Mouse (Mus musculus): ENCODE measurements around the gene Nipsnap1.

Nipsnap1 gene

DNA sequence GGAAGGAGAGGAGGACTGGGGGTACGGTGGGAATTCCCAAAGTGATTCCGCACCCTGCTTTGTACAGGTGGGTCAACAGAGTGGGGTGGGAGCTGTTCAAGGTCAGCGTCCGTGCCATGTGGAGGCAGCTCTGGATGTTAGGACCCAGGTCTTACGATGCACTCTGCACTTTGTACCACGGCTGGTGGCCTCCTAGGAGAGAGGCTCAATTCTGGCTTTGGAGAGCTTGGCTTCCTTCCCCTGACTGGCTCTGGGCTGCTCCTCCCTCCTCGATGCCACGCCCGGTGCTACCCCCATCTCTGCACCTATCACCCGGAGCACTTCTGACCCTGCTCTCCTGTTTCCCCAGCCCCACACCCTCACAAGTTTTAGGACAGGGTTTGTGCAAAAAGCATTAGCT lies 800 bp downstream of the Nipsnap1 start:
- peak; percentile 46 for DNase-seq

- DNase-seq, result no peak
Observed at GRCm38 (mm10) chr11:4881087-4881486, 7.3 kb downstream of the Nipsnap1 start.

DNA sequence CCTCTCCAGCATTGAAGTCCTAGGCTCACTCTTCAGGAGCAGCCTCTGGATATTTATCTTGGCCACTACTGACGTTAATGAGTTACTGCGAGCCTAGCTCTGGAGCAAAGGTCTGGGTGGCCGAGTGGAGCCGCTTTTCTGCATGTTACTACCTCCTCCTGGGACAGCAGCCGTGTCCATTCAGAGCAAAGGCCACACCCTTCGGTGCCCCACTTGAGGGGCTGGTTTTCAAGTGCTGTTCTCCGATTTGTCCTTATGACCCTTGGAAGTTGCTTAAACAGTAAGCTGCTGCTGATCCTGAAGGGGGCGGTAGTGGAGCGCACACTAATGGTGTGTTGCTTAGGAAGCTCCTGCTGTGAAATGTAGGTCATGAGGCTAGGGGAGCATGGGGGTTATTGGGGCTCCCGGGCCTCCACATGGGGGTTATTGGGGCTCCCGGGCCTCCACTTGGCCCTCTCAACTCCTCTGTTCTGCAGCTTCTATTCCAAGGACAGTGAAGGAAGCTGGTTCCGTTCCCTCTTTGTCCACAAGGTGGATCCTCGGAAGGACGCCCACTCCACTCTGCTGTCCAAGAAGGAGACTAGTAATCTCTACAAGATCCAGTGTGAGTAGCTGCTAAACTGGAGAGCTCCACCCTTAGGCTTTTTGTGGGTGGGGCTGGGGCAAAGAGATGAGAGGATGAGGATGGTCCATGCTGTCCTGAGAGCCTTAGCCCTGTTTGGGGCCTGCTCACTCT lies 9.3 kb downstream of the Nipsnap1 start:
- peak; percentile 70 for DNase-seq

- peak; percentile 85 for DNase-seq
Observed at GRCm38 (mm10) chr11:4885385-4885903, 11.7 kb downstream of the Nipsnap1 start.

- DNase-seq, result no peak
Observed at GRCm38 (mm10) chr11:4886987-4887386, 13.2 kb downstream of the Nipsnap1 start.

- peak; percentile 81 for DNase-seq
Observed at GRCm38 (mm10) chr11:4894848-4895816, 21.4 kb downstream of the Nipsnap1 start, which contains the start of gene Thoc5. Gene Thoc5 (plus strand): TSS chr11:4895320.

GRCm38 (mm10) chr11:4900437-4900836 lies 26.7 kb downstream of the Nipsnap1 start:
- peak; percentile 60 for DNase-seq

DNA sequence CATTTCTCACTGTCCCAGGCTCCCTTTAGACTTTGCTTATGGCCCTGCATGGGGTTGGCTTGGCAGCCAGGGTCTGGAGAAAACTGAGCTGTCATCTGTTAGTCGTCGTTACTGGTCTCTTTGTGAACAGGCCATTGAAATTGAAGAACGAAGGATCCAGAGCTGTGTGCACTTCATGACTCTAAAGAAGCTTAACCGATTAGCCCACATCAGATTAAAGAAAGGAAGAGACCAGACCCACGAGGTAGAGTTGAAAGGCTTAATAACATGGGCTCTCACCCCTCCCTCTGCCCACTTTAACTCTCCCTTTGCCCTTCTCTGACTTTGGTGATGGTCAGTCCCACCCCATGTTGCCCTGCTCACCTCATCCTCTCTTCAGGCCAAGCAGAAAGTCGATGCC lies 28.2 kb downstream of the Nipsnap1 start:
- no peak for DNase-seq

DNA sequence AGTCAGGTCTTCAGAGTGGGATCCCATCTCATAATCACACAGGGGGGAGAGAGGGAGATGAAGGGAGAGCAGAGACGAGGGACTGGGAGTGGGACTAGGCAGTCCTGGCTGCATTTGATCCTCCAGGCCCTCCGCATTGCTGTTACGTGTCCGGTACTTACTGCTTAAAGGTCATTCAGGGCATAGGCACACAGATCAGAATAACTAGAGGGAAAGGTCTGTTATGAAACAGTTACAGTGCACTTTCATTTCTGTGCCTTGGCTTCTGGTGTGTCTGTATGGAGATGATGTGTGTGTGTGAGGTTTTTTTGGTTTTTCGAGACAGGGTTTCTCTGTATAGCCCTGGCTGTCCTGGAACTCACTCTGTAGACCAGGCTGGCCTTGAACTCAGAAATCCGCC lies 32.5 kb downstream of the Nipsnap1 start:
- DNase-seq, result no peak

- peak; percentile 72 for DNase-seq
Observed at GRCm38 (mm10) chr11:4916068-4916467, 42.3 kb downstream of the Nipsnap1 start.

GRCm38 (mm10) chr11:4921281-4921680 lies 47.5 kb downstream of the Nipsnap1 start:
- no peak for DNase-seq

GRCm38 (mm10) chr11:4921751-4922150 lies 48.0 kb downstream of the Nipsnap1 start:
- DNase-seq, result no peak

GRCm38 (mm10) chr11:4927224-4927623 lies 53.5 kb downstream of the Nipsnap1 start:
- no peak for DNase-seq

DNA sequence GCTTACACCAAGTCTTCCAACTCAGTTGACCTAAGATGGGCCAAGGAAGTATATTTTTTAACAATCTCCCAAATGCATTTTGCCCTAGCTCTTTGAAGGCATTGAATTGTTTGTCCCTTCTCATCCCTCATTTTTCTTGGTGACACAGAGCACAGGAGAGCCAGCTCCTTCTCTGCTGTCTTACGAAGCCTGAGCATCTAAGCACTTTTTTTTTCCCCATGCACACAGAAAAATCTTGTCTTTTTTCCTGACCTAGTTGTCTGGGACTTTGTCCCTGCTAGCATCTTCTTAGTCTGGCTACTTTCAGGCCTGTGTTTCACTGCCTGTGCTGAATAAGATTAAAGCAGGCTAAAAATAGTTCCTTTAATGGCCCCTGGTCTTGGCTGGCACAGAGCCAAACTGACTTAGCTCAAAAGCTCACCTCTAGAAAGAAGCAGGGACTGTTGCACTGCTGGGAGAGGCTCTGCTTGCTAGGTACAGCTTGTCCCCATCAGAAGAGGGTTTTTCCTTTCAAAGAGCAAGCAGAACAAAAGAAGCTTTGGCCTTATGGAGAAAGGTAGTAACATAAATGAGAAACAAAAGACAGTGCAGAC lies 57.4 kb downstream of the Nipsnap1 start:
- DNase-seq, result no peak

GRCm38 (mm10) chr11:4936243-4936642 lies 62.5 kb downstream of the Nipsnap1 start:
- no peak for DNase-seq
